Mouse (Mus musculus): Measurements from ENCODE around the gene Hyal3.
"Not testable (repeated sequence)": the region's sequence is repeated elsewhere in the genome, so short reads cannot be mapped to it uniquely, and the experiment has no call there.

The Hyal3 gene

DNA sequence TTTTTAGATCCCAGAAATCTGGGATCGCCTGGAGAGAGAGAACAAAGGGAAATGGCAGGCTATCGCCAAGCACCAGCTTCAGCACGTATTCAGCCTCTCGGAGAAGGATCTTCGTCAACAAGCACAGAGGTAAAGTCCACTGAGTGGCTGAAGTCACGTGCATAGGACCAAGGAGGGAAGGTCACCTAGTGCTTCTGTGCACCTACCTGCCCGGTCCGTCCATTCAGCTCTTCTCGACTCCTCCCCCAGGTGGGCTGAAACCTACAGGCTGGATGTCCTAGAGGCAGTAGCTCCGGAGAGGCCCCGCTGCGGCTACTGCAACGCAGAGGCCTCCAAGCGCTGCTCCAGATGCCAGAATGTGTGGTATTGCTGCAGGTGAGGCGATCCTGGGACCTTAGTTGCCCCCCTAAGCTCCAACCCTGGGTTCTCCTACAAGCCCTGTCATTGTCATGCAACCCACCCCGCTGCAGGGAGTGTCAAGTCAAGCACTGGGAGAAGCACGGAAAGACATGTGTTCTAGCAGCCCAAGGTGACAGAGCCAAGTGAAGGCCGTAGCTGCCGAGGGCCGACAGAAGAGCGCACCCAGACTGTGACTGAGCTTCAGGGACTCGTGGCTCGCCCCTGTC is 30.0 kb upstream of the Hyal3 start:
- DNase-seq (ENCODE audit: low read depth, low spot score) = no peak

DNA sequence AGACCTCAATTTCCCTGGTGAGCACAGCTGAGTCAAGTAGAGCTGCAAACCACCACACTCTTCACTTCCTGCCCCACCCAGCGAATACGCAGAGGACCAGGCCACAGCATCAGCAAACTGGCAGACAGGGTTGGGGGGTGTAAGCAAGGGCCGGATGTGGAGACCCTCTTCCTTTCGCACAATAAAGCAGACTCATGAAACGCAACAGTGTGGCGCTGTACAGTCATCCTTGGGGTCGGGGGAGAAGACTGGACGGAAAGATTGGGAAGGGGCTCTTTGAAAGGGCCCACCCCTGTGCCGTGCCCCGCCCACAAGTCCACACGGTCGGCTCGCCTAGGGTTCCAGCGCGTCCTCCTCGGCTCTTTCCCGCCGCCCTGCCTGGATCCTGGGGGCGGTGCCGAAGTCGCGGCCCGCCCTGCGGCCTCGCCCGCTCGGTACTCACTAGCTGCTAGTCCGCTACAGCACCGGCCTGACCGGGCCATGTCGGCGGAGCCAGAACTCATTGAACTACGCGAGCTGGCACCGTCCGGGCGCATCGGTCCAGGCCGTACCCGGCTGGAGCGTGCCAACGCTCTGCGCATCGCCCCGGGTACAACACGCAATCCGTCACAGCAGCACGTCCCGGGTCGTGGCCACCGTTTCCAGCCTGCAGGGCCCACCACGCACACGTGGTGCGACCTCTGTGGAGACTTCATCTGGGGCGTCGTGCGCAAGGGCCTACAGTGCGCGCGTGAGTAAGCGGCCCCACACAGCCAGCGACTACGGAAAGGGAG is 29.3 kb upstream of the Hyal3 start, which contains the start of gene Rassf1:
TSS of gene Rassf1 (plus strand) at position 439 of the 773 bp plus-strand sequence.
- no peak for DNase-seq (ENCODE audit: low read depth, low spot score)

DNA sequence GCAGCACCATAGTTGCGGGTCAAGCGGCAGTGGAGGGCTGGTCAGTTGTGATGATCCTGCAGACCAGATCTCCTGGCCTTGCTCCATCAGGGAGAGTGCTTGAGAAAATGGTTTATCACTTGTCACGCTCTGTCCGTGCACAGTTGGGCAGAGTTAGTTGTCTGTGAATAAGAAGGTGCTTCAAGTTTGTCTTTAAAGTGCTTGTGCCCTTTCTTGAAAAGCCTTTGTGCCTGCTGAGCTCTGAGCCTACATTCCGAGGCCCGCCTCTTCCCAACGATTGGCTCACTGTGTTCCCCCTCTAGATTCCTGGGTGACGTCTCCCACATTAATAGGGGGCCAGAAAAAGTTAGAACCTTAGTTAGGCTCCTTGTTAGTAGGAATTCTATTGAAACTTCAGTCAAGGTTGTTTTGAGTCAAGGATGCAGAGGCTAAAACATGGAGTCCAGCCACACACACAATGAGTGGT is 28.7 kb upstream of the Hyal3 start:
- no peak for DNase-seq (ENCODE audit: low read depth, low spot score)

DNA sequence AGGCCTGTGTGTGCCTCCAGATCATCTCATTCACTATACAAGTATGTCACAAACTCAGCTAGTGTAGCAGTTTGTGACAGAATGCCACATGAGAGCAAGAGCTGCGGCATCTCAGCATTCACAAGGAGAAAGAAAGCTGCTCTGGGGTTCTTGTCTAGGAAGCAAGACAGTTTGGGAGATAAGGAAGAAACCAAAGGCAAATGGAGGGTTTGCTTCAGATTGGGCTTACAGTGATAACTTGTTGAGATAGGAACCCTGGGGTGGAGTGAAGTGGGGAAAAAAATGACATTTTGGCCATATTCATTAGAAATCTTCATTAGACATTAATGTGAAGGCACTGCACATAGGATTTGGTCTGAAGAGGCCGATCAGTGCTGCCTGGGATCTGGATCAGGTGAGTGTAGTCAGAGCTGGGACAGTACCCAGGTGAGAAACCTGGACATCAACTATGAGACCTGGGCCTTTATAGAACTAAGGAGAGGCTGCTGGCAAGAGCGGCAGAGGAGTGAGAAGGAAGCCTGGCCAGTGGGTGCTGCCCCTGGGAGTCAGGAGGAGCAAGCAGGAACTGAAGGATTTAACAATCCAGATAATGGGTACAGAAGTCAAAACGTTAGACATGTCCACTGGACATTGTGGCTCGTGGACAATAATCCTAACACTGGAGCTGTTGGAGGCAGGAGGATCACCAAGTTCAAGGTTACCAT is 27.8 kb upstream of the Hyal3 start:
- DNase-seq (ENCODE audit: low read depth, low spot score) = no peak

DNA sequence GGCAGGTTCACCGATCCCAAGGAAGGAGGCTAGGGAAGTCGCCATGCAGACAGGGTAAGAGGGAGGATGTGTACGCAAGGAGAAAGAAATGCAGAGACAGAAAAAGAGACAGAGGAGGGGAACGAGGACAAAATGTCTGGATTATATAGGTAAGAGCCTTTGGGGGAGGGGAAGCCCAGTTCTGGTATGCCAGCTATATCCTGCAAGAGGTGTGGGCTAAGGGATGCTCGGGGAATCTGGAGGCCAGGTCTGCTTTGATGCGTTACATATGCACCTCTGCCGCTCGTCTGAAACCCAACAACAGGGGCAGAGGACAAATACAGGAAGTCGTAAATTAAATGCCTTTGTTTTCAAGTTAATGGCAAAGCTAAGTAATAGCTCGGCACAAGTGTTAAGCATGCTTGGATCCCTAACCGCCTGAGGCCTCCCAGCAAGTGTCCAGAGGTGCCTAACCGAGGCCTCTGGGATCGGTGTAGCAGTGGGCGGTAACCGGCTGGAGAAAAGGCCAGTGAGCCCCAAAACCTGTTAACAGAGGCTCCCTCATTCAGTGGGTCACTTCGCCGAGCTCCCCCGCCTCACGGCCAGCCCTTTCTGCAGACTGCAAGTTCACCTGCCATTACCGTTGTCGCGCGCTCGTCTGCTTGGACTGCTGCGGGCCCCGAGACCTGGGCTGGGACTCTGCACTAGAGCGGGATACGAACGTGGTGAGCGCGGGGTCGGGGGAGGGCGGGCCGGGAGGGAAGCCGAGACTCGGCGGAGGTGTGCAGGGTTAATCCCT is 26.9 kb upstream of the Hyal3 start:
- no peak for DNase-seq (ENCODE audit: low read depth, low spot score)

DNA sequence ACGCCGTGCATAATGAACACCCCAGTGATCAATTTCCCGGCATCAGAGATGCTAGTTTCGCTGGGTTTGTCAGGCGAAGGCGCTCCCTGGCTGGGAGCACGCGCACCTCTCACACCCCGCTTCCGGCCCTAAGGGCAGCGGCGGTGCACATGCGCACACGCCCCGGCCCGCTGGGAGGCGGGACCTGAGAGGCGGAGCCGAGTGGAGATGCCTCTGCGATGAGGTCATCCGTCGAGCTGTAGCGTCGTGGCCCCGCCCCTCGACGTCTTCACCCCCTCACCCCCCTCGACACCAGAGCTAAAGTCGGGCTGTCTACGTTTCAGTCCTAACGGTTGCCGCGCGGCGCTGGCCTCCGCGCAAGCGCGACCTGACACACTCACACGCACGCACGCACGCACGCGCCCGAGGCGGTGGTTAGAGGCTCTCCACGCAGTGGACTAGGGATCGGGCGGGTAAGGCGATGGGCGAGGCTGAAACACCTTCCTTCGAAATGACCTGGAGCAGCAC is 26.2 kb upstream of the Hyal3 start:
- DNase-seq (ENCODE audit: low read depth, low spot score) = peak; percentile 96

DNA sequence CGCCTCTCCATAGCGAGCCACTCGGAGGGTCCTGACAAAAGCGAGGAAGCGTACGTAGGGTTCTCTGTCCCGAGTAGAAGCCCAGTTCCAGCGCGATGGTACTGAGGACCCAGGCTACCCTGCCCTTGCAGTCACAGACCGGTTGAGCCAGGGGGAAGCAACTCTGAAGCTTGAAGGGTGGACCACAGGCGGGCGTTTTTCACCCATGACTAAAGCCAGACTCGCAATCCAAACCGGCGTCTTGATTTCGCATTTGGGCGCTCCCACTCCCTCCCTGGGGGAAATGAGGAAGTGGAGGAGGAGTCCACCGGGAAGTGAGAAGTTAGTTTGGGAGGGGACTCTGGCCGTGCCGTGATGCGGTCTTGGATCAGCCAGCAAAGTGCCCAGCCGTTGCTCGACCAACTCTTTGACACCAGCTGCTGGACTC is 25.6 kb upstream of the Hyal3 start:
- DNase-seq (ENCODE audit: low read depth, low spot score) = no peak

DNA sequence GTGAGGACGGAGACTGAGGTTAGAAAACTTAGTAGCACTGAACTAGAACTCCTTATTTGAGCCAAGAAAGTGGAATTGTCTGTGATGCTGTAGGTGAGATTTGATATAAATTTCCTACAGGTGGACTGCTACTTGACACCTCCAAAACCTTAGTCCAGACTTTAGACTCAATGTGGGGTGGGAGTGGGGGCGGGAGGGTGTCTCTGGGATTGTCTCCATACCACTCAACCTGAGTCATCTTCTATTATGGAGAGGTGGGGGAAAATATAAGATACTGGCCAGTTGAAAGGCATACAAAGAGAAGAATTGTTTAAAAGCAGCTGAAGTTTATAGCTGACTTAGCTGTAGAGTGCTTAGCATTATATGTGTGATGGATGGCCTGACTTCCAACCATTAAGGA is 24.9 kb upstream of the Hyal3 start:
- DNase-seq (ENCODE audit: low read depth, low spot score) = no peak

DNA sequence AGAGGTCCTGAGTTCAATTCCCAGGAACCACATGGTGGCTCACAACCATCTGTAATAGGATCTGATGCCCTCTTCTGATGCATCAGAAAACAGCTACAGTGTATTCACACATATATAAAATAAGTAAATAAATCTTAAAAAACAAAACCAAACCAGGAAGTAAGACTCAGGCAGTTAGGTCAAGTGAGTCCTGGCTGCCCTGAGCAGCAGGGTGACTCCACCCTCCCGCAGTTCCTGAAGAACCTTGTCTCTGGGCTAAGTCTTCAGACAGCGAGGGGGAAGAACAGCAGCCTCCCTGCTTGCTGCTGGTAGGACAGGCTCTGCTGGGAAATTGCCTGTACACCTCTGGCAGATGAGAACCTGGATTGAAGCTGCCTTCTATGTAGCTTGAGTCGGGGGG is 24.3 kb upstream of the Hyal3 start:
- no peak for DNase-seq (ENCODE audit: low read depth, low spot score)

DNA sequence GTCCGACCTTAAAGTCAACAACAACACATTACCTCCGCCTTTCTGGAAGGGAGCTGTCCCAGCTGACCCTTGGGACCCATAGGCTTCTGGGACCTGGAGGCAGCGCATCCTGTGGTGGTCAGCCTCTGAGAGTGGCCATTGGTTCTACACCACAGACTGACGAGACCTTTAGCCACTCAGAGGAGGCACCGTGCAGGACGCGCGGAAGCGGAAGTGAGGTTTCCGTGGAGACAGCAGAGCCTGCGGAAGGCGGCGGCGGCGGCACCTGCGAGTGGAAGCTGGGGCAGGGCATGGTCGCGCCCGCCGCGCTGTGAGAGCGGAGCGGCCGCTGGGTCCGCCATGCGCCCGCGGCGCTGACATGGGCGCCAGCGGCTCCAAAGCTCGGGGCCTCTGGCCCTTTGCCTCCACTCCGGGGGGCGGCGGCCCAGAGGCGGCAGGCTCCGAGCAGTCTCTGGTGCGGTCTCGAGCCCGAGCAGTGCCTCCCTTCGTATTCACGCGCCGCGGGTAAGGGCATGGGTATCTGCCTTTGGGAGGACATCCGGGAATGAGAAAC is 17.5 kb upstream of the Hyal3 start, which contains the start of gene Tusc2:
TSS of gene Tusc2 (plus strand) at position 227 of the 553 bp plus-strand sequence.
- DNase-seq (ENCODE audit: low read depth, low spot score) = peak; percentile 77

DNA sequence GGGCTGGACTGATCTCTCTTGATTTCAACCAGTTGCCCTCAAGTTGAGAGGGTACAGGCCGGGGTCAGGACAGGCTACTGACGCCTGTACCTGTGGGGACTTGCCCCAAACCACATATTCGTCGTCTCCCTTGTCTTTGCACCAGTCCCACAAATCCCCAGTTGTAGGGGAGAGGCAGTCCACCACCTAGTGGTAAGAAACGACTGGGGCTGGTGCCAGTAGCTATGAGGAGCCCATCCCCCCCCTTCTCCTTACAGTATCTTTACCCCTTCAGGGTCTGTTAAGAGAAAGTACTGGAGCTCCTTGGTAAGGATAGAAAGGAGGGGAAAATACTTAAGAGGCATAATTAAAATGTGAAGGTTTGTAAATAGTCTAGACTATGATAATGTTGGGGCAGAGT is 15.1 kb upstream of the Hyal3 start:
- DNase-seq (ENCODE audit: low read depth, low spot score) = not testable (repeated sequence)

DNA sequence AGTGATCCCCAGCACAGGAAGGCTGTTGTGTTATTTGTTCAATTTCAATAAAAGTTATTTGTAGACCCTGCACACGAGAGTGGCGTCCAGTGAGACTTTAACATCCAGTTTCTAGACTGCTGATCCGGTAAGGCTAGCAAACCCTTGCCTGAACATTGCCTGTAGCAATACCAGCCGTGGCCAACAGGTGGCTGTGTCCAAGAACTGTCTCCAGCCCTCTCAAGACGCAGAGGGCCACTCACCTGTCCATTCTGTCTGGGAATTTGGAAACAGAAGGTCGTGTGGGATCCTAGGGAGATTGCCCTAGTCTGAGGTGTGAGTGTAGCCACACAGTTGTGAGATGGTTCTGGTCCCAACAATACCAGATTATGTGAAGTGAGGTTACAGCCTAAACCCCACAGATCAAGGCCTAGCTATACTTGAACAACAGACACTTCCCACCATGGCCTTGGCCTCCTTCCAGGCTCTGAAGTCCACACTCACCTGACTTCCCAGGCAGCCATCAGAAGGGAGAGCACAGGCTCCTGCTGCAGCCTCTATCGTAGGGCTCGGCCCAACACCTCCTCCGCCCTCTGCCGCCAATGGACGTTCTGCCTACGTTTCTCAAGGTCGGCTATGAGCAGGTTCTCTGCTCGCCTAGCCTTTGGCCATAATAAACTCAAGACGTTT is 14.4 kb upstream of the Hyal3 start:
- DNase-seq (ENCODE audit: low read depth, low spot score) = no peak

DNA sequence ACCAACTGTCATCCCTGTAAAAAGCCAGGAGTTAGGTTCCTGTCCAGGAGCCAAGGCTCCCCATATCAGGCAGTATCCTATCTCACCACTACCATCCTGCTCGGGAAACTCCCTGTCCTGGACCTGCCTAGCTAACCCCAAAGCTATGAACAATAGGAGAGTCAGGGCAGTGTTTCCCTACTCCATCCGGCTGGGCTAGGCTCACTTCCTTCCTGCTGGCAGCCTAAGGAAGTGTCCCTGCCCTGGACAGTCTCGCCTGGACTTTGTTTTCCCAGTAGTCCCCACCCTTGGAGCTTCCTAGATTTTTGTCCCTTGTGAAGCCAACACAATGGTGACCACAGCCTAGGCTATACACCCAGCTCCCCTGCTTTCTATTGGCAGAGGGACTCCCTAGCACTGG is 13.8 kb upstream of the Hyal3 start:
- no peak for DNase-seq (ENCODE audit: low read depth, low spot score)

DNA sequence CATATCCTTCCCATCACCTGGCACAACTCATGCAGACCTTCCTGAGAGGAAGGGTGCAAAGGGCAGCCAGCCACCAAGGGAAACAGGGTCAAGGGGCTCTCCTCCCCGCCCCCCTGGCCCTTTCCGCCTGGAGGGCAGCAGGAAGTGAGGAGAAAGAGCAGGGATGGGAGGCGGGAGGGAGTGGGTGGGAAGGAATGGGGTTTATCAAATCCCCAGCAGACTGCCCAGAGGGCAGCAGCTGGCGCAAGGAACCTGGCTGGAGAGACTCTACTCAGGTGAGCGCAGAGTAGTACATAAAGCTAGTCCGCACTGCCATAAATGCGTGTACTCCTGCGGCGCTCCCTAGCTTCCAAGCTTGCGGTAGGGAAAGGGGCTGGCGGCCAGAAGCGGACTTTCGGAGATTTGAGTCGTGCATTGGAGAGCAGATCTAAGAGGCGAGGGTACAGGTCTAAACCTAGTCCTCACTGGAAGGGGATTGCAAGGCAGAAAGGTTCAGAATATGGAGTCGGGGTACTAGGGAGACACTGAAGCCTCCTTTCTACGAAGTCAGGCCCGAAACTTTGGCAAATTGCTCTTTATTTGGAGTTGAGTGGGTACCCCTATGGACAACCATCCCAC is 12.8 kb upstream of the Hyal3 start, which contains the start of gene Hyal2:
TSS of gene Hyal2 (plus strand) at position 244 of the 618 bp plus-strand sequence.
- DNase-seq (ENCODE audit: low read depth, low spot score) = no peak

DNA sequence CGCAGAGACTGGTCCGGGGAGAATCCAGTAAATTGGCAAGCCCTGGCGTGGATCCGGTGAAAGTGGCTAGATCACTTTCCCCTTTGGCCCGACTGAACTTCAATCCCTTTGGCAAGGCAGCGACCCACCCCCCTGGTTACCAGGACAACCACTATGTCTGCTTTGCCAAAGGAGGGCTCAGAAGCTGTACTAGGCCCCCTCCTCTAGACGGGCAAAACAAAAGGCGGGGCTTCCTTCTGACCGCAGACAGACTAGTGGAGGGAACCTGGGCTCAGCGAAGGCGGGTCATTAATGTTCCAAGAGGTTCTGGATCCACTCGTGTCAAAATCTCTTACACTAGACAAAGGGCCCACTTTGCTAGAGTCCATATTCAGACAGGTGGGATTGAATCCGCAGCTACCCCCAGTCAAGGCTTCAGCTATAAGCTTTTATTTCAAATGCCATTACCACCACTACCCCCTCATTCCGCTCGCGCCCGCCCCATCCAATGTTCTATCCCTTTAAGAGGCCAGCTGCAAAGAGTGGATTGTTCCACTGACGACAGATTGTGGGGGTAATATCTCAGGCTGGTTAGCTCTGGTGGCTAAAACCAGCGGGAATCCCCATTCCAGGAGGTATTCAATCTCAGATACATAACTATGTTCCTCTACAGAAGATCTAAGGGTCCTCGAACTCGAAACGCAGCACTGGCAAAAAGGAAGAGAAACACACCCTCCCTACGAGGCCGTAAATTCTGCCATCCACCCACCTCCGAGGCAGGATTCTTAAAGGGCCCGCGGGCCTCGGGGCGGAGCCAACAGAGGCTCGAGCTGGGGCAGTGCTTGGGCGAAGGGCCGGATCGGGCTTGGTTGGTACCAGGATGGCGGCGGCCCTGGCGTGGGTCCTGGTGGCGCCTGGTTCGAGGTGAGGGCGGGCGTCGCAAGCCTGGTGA is 12.0 kb upstream of the Hyal3 start:
- DNase-seq (ENCODE audit: low read depth, low spot score) = no peak

DNA sequence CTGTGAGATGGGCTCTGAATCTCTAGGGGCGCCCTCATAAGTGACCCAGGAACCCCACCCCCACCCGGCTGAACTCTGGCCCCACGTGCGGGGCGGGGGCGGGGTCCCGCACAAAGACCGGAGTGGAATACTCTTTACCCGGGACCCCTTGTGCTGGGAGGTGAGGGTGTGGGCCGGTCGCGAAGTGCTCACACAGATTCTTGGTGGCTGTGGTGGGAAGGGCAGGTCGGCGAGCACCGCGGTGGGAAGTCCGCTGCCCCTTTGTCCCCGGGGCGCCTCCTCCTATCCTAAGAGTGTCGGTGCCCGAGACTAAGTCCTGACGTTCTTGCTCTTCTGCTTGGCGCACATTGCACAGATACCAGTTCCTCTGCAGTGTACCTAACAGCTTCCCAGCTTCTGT is 11.3 kb upstream of the Hyal3 start:
- DNase-seq (ENCODE audit: low read depth, low spot score) = no peak

DNA sequence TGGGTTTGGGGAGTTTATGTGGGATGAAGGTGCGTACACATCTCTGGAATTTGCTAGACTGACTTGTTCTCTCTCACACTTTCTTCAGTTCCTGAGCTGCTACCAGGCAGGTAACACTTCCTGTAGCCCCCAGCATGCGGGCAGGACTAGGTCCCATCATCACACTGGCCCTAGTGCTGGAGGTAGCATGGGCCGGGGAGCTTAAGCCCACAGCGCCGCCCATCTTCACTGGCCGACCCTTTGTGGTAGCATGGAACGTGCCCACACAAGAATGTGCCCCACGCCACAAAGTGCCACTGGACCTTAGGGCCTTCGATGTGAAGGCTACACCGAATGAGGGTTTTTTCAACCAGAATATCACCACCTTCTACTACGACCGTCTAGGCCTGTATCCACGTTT is 10.6 kb upstream of the Hyal3 start:
- no peak for DNase-seq (ENCODE audit: low read depth, low spot score)

DNA sequence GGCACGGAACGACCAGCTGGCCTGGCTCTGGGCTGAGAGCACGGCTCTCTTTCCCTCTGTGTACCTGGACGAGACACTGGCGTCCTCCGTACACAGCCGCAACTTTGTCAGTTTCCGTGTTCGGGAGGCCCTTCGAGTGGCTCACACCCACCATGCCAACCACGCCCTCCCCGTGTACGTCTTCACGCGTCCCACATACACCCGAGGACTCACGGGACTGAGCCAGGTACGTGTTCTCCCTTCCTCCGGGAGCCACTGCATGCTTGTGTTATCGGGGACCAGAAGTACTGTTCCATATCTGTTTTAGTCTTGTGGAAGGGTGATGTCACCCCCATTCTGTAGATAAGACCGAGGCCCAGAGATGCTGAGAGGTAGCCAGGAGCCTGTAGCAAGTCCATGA is 9.8 kb upstream of the Hyal3 start:
- DNase-seq (ENCODE audit: low read depth, low spot score) = no peak

Measured in WW6 (cell line).